Mouse (Mus musculus) embryonic fibroblast, embryonic 13.5 days (primary cell): ENCODE measurements around the gene Acbd4. TPM values are rescaled to one million over a fixed set of nuclear protein-coding genes. Genes with fewer than 3 reads are reported as not detected.

Experiments
- H3K27ac ChIP-seq: 2 replicates; pipeline ENCODE4 v1.5.1; 2012; ENCODE audit warnings: low read length, control low read depth, inconsistent platforms; ENCODE audit not compliant: insufficient read depth
- H3K4me1 ChIP-seq: 2 replicates; pipeline ENCODE4 v1.6.1; 2011; ENCODE audit warnings: low read length; ENCODE audit not compliant: control insufficient read depth, insufficient read depth
- H3K4me3 ChIP-seq: 2 replicates; pipeline ENCODE4 v1.5.1; 2011; ENCODE audit warnings: mild to moderate bottlenecking, control low read depth, low read length; ENCODE audit not compliant: insufficient read depth
- CTCF ChIP-seq: IDR thresholded peaks from 2 replicates; pipeline ENCODE4 v1.5.1; 2011; ENCODE audit warnings: mild to moderate bottlenecking, control low read depth, low read length, moderate library complexity, borderline replicate concordance; ENCODE audit not compliant: insufficient read depth
- POLR2A ChIP-seq: IDR thresholded peaks from 2 replicates; pipeline ENCODE4 v1.6.1; 2011; ENCODE audit warnings: low read depth, mild to moderate bottlenecking, control low read depth, low read length, moderate library complexity
- polyA plus RNA-seq: library from polyadenylated mRNA; stranded (reverse); fragments of >200 nt; gene quantifications from 2 replicates; pipeline ENCODE4 v1.2.4, GENCODE M21; 2011; ENCODE audit warnings: low read depth; ENCODE audit not compliant: missing spikeins, insufficient read length

Acbd4 gene
- polyA plus RNA-seq, 1 experiment = 23.3 TPM

GRCm38 (mm10) chr11:103119609-103120008, 18.1 kb downstream of the Acbd4 start:
- Histone ChIP-seq H3K4me3 (no peak overlapping the region), H3K27ac (no peak overlapping the region)
- TF ChIP-seq POLR2A (no peak), CTCF (no peak)

GRCm38 (mm10) chr11:103120315-103120714, 18.8 kb downstream of the Acbd4 start:
- no peak overlapping the region for H3K27ac ChIP-seq
- H3K4me1 ChIP-seq = no peaks in the 10 kb centered on the region
- TF ChIP-seq CTCF (no peak), POLR2A (no peak)
- H3K4me3 ChIP-seq = no peak overlapping the region

More at GRCm38 (mm10) chr11:103119609-103120008, 18.1 kb downstream of the Acbd4 start:
- H3K4me1 ChIP-seq = no peaks in the 10 kb centered on the region; the same call in 1 of the 2 replicates

- H3K4me1 ChIP-seq = peaks cover 6% of the 10 kb centered on the region; the same call in 1 of the 2 replicates
- H3K4me3 ChIP-seq = peak within 1 kb of the TSS; percentile 90
- peak within 1 kb of the TSS; percentile 87 for H3K27ac ChIP-seq
- TF ChIP-seq CTCF = no peak
- peak; percentile 54 for TF ChIP-seq POLR2A
These were observed 30.5 kb downstream of the Acbd4 start, which contains the start of gene Hexim2 for GRCm38 (mm10) chr11:103131701-103132575. TSS of gene Hexim2 (plus strand) at chr11:103132429.

GRCm38 (mm10) chr11:103132576-103133455, 31.3 kb downstream of the Acbd4 start:
- peak overlapping the region; percentile 90 for H3K4me3 ChIP-seq
- TF ChIP-seq CTCF (no peak), POLR2A (peak; percentile 87)
- peak overlapping the region; percentile 87 for H3K27ac ChIP-seq
- peaks cover 6% of the 10 kb centered on the region; the same call in 1 of the 2 replicates for H3K4me1 ChIP-seq

- peaks cover 6% of the 10 kb centered on the region; the same call in 1 of the 2 replicates for H3K4me1 ChIP-seq
- peak overlapping the region; percentile 53 for H3K27ac ChIP-seq
- H3K4me3 ChIP-seq = 0 out of 2 replicates have a peak overlapping the region, but pooled peaks have one; percentile 3
- TF ChIP-seq CTCF = no peak
- TF ChIP-seq POLR2A = no peak
These were observed 32.1 kb downstream of the Acbd4 start for GRCm38 (mm10) chr11:103133456-103134185.

GRCm38 (mm10) chr11:103134221-103134620, 32.7 kb downstream of the Acbd4 start:
- Histone ChIP-seq H3K27ac (peak overlapping the region; percentile 53; the same call in 1 of the 2 replicates), H3K4me3 (no peak overlapping the region), H3K4me1 (peaks cover 6% of the 10 kb centered on the region; the same call in 1 of the 2 replicates)
- TF ChIP-seq CTCF (no peak), POLR2A (no peak)

GRCm38 (mm10) chr11:103136039-103136577, 34.6 kb downstream of the Acbd4 start:
- TF ChIP-seq CTCF = no peak
- no peak for TF ChIP-seq POLR2A
- H3K4me1 ChIP-seq = peaks cover 6% of the 10 kb centered on the region; the same call in 1 of the 2 replicates
- H3K4me3 ChIP-seq = no peak overlapping the region
- H3K27ac ChIP-seq = no peak overlapping the region

GRCm38 (mm10) chr11:103139951-103140762, 38.7 kb downstream of the Acbd4 start:
- H3K4me3 ChIP-seq = no peak overlapping the region
- TF ChIP-seq CTCF (no peak), POLR2A (peak; percentile 19; the same call in 1 of the 2 replicates)
- H3K27ac ChIP-seq = peak overlapping the region; percentile 84
- peaks cover 14% of the 10 kb centered on the region for H3K4me1 ChIP-seq
